Mouse (Mus musculus): ENCODE data around the gene Enah.

Gene Enah

GRCm38 (mm10) chr1:181877088-181877487 lies 142.7 kb downstream of the Enah start:
- DNase-seq (ENCODE audit: low spot score) = no peak

GRCm38 (mm10) chr1:181876656-181877055 lies 143.1 kb downstream of the Enah start:
- no peak for DNase-seq (ENCODE audit: low spot score)

- DNase-seq (ENCODE audit: low spot score) = no peak
Measured at GRCm38 (mm10) chr1:181873086-181873920, 146.5 kb downstream of the Enah start.

GRCm38 (mm10) chr1:181872639-181873038 lies 147.2 kb downstream of the Enah start:
- DNase-seq (ENCODE audit: low spot score) = no peak

GRCm38 (mm10) chr1:181866429-181867280 lies 153.1 kb downstream of the Enah start:
- no peak for DNase-seq (ENCODE audit: low spot score)

- DNase-seq (ENCODE audit: low spot score) = no peak
Measured at GRCm38 (mm10) chr1:181865863-181866216, 153.9 kb downstream of the Enah start.

GRCm38 (mm10) chr1:181864971-181865862 lies 154.6 kb downstream of the Enah start:
- DNase-seq (ENCODE audit: low spot score) = no peak

GRCm38 (mm10) chr1:181863431-181863830 lies 156.4 kb downstream of the Enah start:
- no peak for DNase-seq (ENCODE audit: low spot score)

- DNase-seq (ENCODE audit: low spot score) = no peak
Measured at GRCm38 (mm10) chr1:181862676-181863374, 157.0 kb downstream of the Enah start.

GRCm38 (mm10) chr1:181861181-181861902 lies 158.4 kb downstream of the Enah start:
- DNase-seq (ENCODE audit: low spot score) = no peak

GRCm38 (mm10) chr1:181860659-181861058 lies 159.1 kb downstream of the Enah start:
- DNase-seq (ENCODE audit: low spot score) = no peak

- no peak for DNase-seq (ENCODE audit: low spot score)
Measured at GRCm38 (mm10) chr1:181856329-181856728, 163.5 kb downstream of the Enah start.

- no peak for DNase-seq (ENCODE audit: low spot score)
Measured at GRCm38 (mm10) chr1:181854829-181855228, 165.0 kb downstream of the Enah start.

GRCm38 (mm10) chr1:181853081-181853736 lies 166.6 kb downstream of the Enah start:
- DNase-seq (ENCODE audit: low spot score) = no peak

GRCm38 (mm10) chr1:181852466-181852865 lies 167.3 kb downstream of the Enah start:
- no peak for DNase-seq (ENCODE audit: low spot score)

GRCm38 (mm10) chr1:181851521-181852310 lies 168.1 kb downstream of the Enah start:
- no peak for DNase-seq (ENCODE audit: low spot score)

- DNase-seq (ENCODE audit: low spot score) = no peak
Measured at GRCm38 (mm10) chr1:181850441-181850840, 169.3 kb downstream of the Enah start.

- no peak for DNase-seq (ENCODE audit: low spot score)
Measured at GRCm38 (mm10) chr1:181848210-181848609, 171.6 kb downstream of the Enah start.

- DNase-seq (ENCODE audit: low spot score) = no peak
Measured at GRCm38 (mm10) chr1:181847396-181847795, 172.4 kb downstream of the Enah start.

All from ovary, postnatal 10 days (tissue).